ENCODE assay signal across 10 mouse cellular contexts in genomic region chr12:32059135-32059534, GRCm38 (mm10). TPM values are rescaled to one million over a fixed set of nuclear protein-coding genes. Genes with fewer than 3 reads are reported as not detected.
DNase-seq lines count a peak whose midpoint lies in the region; ATAC-seq and TF ChIP-seq lines count a peak whose summit lies in the region.
"Had no signal": no experiment of that assay in that cellular context is flagged by ENCODE, and none has a peak within 500 bp of the region (broad histone marks: within the 10 kb centered on the region; RNA-seq: fewer than 3 reads in every experiment).

No protein-coding gene starts in this region.

- no peak for ATAC-seq in heart, embryonic 11.5 days (replicated peaks; ENCODE audit: insufficient number of reproducible peaks, low FRiP score, low TSS enrichment)
- no peak for ATAC-seq in hindbrain, embryonic 14.5 days (ENCODE audit: low FRiP score)
- ATAC-seq in midbrain, embryonic 15.5 days (replicated peaks): no peak
- ATAC-seq: inflammation-experienced regulatory T-cells, adult 6 months had no signal

- 80% methylated on average over 2 of the region's 2 CpGs for WGBS in heart, embryonic 11.5 days (ENCODE audit: insufficient replicate concordance)
- WGBS in hindbrain, embryonic 14.5 days: 15% methylated on average over 2 of the region's 2 CpGs
- WGBS in midbrain, embryonic 15.5 days: 5% methylated on average over 2 of the region's 2 CpGs

- intact Hi-C loops in heart, postnatal 14 days (cut with DNase I): loop anchor here (5.0 kb wide), 1 partner anchor 87 kb away; no protein-coding TSS in a partner anchor

- no peaks in the 10 kb centered on the region for H3K36me3 ChIP-seq in heart, embryonic 11.5 days (ENCODE audit: control insufficient read depth, insufficient read depth, low read length)
- H3K36me3 ChIP-seq in hindbrain, embryonic 14.5 days (replicated peaks; ENCODE audit: control insufficient read depth, insufficient read depth): no peaks in the 10 kb centered on the region
- H3K36me3 ChIP-seq in midbrain, embryonic 15.5 days (replicated peaks): no peaks in the 10 kb centered on the region

- peak overlapping the region; percentile 70 for H3K4me2 ChIP-seq in heart, embryonic 11.5 days
- peak overlapping the region; percentile 52 for H3K4me2 ChIP-seq in hindbrain, embryonic 14.5 days (replicated peaks)
- H3K4me2 ChIP-seq in midbrain, embryonic 15.5 days: peak overlapping the region; percentile 58

- H3K4me1 ChIP-seq in heart, embryonic 11.5 days (ENCODE audit: control insufficient read depth, insufficient read depth, low read length): 0 out of 2 replicates have a peak, but pooled peaks cover 10% of the 10 kb centered on the region
- peaks cover 10% of the 10 kb centered on the region for H3K4me1 ChIP-seq in cortical plate, adult 2 months (ENCODE audit: control insufficient read depth, insufficient read depth, low read length)
- peaks cover 41% of the 10 kb centered on the region for H3K4me1 ChIP-seq in hindbrain, embryonic 14.5 days (replicated peaks; ENCODE audit: control insufficient read depth, insufficient read depth, low read length)
- H3K4me1 ChIP-seq in midbrain, embryonic 15.5 days: peaks cover 40% of the 10 kb centered on the region

- H3K9me3 ChIP-seq in heart, embryonic 11.5 days (replicated peaks; ENCODE audit: control insufficient read depth, low read length): no peaks in the 10 kb centered on the region
- H3K9me3 ChIP-seq in hindbrain, embryonic 14.5 days (ENCODE audit: control insufficient read depth, low read length): no peaks in the 10 kb centered on the region
- no peaks in the 10 kb centered on the region for H3K9me3 ChIP-seq in midbrain, embryonic 15.5 days

- TF ChIP-seq CTCF in cortical plate, adult 2 months (IDR thresholded peaks at IDR 0.05; ENCODE audit: extremely low read depth, insufficient read depth, low read length): no peak

- no peaks in the 10 kb centered on the region; the same call in 1 of the 2 replicates for H3K27me3 ChIP-seq in heart, embryonic 11.5 days (ENCODE audit: control insufficient read depth, insufficient read depth, low read length)
- H3K27me3 ChIP-seq in hindbrain, embryonic 14.5 days (ENCODE audit: control insufficient read depth, insufficient read depth, low read length): no peaks in the 10 kb centered on the region
- H3K27me3 ChIP-seq in midbrain, embryonic 15.5 days (replicated peaks): no peaks in the 10 kb centered on the region

- H3K9ac ChIP-seq in heart, embryonic 11.5 days (ENCODE audit: low read depth, low read length): no peak overlapping the region
- H3K9ac ChIP-seq in hindbrain, embryonic 14.5 days: peak overlapping the region; percentile 98
- peak overlapping the region; percentile 91 for H3K9ac ChIP-seq in midbrain, embryonic 15.5 days

- H3K27ac ChIP-seq in heart, embryonic 11.5 days (ENCODE audit: low read depth, low read length): no peak overlapping the region
- no peak overlapping the region for H3K27ac ChIP-seq in cortical plate, adult 2 months (ENCODE audit: insufficient read depth, low read length)
- H3K27ac ChIP-seq in hindbrain, embryonic 14.5 days: peak overlapping the region; percentile 99
- H3K27ac ChIP-seq in midbrain, embryonic 15.5 days: peak overlapping the region; percentile 97
- H3K27ac ChIP-seq: gastrocnemius, adult 2 months had no signal

- 0 out of 2 replicates have a peak overlapping the region, but pooled peaks have one; percentile 19 for H3K4me3 ChIP-seq in heart, embryonic 11.5 days (ENCODE audit: low read depth, low read length)
- H3K4me3 ChIP-seq in cortical plate, adult 2 months (ENCODE audit: insufficient read depth, low read length): peak overlapping the region; percentile 91
- peak overlapping the region; percentile 95 for H3K4me3 ChIP-seq in hindbrain, embryonic 14.5 days (replicated peaks; ENCODE audit: low read length)
- peak overlapping the region; percentile 80 for H3K4me3 ChIP-seq in midbrain, embryonic 15.5 days
- H3K4me3 ChIP-seq: gastrocnemius, adult 2 months had no signal

- TF ChIP-seq POLR2A in cortical plate, adult 2 months (IDR thresholded peaks at IDR 0.05; ENCODE audit: extremely low read depth, insufficient read depth, low read length): no peak

- DNase-seq in heart, postnatal 14 days: no peak
- no peak for DNase-seq in hindbrain, embryonic 14.5 days (ENCODE audit: low spot score)
- no peak for DNase-seq in testis, postnatal 10 days (ENCODE audit: low spot score)
- no peak for DNase-seq in embryo, embryonic 10.5 days (ENCODE audit: low spot score)
- no peak for DNase-seq in cerebellum, adult 11 months
- DNase-seq: gastrocnemius, adult 2 months had no signal

RNA-seq across cellular contexts. Expression of gene Prkar2b, which starts 2.0 kb away (rescaled TPM):
- polyA plus RNA-seq in heart, embryonic 11.5 days (2014; fragmentation: Nextera tagmentation; extraction: Ambion mirVana): 20.6 and 20.7 TPM in 2 replicates
- total RNA-seq in heart, postnatal 14 days (2021): 10 to 100 TPM in 1 of 2 experiments, 1 to 10 TPM in 1; 3.8 to 13.1 TPM
- polyA plus RNA-seq in cortical plate, adult 2 months (2012; rRNA removed): 29.6 and 35.1 TPM in 2 replicates
- polyA plus RNA-seq in hindbrain, embryonic 14.5 days (2014; fragmentation: Nextera tagmentation; extraction: Ambion mirVana): 169 and 207 TPM in 2 replicates
- 146 and 148 TPM in 2 replicates for polyA plus RNA-seq in midbrain, embryonic 15.5 days (2015; fragmentation: Nextera tagmentation; extraction: Ambion mirVana)

Comparison
In these comparisons a context has a peak if more than half of its experiments do, and no peak if none do; other contexts are left out.
1. H3K27ac ChIP-seq: peak in hindbrain, embryonic 14.5 days (single experiment) and midbrain, embryonic 15.5 days (single experiment); none in heart, embryonic 11.5 days (single experiment) and cortical plate, adult 2 months (single experiment).
2. H3K4me3 ChIP-seq: peak in every context shown above with its lines; median percentile 95 in hindbrain, embryonic 14.5 days; 91 in cortical plate, adult 2 months; 80 in midbrain, embryonic 15.5 days; 19 in heart, embryonic 11.5 days.
3. Peak in every context shown above with its lines, with median percentiles within 50 percentile points of each other: H3K4me2 ChIP-seq.